Mouse (Mus musculus) liver, embryonic 14.5 days (tissue): ENCODE results near the gene Reps2.

Experiments used
- CTCF ChIP-seq: IDR thresholded peaks from 2 replicates; pipeline ENCODE4 v1.5.1; 2016; ENCODE audit warnings: antibody characterized with exemption, low read depth, control low read depth
- EP300 ChIP-seq: IDR thresholded peaks from 2 replicates; pipeline ENCODE4 v1.6.1; 2016; ENCODE audit warnings: antibody characterized with exemption, low read depth

DNA sequence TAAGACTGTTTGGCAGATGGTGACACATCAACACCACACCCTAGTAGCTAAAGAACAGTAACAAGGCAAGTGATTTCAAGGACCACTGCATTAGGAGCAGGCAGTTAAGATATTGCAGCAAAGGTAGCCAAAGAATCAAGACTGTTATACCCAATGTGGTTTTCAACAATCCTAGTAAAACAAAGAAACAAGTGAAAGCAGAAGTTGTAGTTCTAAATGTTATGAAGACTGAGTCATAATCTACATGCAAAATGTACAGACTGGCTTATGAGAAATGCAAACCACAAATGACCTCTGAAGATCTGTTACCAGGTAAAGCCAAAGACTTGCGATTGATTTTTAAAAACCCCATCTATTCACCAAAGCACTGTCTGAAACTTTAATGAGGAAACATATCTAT lies 101.5 kb downstream of the Reps2 start:
- no peak for TF ChIP-seq CTCF
- no peak for TF ChIP-seq EP300
